Mouse (Mus musculus): ENCODE data around the gene Dnal4.

DNA sequence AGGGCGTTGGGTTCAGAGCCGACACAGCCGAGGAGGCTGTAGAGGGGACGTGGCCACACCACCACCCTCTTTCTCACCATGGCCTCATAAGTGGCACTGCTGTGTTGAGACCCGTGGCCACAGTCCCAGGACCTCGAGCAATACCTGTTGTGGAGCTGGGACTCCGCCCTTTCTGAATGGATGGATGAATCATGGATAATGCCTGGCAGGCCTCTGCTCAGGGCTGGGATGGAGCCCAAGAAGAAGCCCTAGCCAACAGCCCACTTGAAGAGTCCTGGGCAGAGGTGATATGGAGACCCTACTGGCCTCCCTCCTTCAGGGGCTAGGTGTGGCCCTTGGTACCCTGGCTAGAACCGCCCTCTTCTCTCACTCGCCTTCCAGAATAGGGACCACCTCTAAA, 14.6 kb downstream of the Dnal4 start:
- TF ChIP-seq GATA1 (IDR thresholded peaks at IDR 0.05; ENCODE audit: borderline replicate concordance, low read length) (no peak), FLI1 (IDR thresholded peaks at IDR 0.05; ENCODE audit: low read length) (no peak)
